Mouse (Mus musculus) ovary, adult 18-20 months (tissue): ENCODE measurements around the gene Mapk10.

Experiments
- DNase-seq: peaks from one replicate; pipeline ENCODE4 v3.0.0; 2022; ENCODE audit warnings: low spot score, mixed read lengths

Gene Mapk10

DNA sequence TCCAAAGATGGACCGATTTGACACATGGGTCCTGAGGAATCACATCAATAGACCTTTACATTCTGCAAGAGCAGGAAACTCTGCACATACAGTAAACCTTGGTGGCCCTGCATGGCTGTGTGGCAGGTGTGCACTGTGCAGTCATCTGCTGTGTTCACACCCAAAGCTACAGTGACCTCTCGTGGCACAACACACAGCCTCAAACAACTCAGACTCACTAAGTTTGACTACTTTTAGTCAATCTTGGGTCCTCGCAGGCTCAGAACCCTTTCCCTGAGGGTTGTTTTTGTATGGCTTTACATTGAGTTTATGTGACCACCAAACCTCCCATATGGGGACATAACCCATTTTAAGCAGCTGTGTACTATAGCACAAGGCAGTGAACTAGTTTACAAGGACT is 47.1 kb downstream of the Mapk10 start:
- DNase-seq, result no peak

DNA sequence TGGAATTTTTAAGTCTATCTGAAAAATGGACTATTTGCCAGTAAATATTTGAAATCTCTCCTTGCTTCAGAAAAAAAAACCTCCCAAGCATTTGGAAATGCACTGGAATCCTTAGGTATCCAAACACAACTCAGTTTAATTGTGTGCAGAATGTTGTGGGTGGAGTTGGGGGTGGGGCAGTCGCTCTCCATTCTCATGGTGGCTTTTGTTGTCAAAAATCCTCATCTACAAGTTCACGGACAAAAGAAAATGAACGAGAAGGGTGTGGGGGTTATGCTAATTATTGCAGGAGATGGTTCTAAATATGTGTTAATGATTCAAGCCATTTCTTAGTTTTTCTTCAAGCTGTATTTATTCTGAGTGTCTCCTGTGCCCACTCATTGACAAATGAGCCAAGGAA is 49.6 kb downstream of the Mapk10 start:
- DNase-seq, result no peak

DNA sequence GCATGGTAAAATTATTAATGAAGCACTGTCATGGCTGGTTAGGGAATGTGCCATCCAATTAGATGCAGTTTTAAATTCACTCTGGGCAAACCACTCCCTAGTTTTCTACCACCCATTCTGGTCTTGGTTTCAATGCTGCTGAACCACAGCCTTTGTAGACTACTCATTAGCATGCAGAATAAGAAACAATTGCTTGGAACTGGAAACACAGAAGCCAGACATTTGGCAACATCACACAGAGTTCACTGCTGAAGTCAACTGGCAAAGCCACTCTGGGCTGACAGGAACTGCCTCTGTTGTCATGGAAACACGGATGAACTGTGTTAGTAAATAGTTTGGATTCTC is 50.0 kb downstream of the Mapk10 start:
- no peak for DNase-seq

DNA sequence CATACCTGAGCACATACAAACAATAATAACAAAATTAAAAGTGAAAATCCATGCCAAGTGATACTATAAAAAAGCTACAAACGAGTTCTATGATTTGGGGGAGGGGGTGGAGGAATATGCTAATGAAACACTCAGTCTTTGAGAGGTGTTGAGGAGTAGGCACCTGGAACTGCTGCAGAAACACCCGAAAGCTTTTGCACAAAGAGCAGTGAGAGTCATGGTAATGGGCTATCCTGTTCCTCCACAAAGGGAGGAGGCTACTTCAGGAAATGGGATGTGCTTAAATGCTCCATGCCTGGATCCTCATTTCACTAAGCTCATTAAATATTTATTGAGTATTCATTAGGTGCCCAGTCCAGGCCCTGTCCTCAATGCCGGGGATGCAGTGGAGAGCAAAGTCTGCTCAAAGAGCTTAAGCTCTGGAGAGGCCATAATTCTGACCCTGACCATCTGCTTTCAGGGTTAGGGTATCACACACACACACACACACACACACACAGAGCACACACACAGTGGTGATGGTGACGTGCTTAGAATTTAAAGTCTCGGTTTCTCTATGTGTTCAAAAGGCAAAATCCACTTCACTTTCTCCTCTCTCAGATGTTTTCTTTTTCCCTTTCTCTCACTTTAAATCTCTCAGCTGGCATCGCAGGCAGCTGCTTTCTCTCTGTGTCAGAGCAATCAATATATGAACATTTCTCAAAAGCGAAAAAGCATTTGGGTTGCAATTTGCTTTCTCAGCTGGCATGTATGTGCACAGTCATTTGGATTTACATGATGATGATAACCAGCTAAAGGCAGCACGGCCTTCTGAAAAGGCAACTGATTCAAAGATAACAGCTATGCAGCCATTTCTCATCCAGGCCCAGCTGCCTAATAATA is 50.6 kb downstream of the Mapk10 start:
- DNase-seq, result no peak

DNA sequence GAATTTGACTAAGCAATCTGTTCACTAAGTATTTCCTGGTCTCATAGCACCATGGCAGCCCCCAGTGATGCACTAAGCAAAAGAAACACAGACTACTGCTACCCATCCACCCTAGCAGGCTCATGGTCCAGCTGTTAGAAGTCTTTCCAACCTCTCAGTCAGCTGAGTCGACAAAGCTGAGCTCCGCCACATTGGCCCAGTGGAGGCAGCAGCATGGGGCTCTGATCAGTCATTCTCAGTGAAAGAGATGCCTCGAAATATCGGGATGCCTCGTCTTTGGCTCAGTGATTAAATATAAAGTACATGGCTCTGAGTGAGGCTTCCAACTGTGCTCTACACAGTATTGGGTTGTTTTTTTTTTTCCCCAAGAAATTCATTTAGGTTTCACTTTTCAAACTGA is 70.2 kb downstream of the Mapk10 start:
- no peak for DNase-seq

DNA sequence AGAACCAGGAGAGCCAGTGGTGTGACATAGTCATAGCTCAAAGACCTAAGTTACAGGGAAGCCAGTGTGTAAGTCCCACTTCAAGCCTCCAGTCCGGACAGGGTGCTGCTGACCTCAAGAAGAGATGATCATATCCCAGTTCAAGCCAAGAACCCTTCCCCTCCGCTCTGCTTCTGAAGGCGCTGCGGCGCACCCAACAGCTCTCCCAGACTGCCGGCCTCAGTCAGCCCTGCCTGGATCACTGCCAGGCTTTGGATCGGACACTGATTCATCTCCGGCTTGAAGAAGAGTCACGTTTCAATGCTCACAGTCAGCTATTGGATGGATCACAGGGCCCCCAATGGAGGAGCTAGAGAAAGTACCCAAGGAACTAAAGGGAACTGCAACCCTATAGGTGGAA is 76.3 kb downstream of the Mapk10 start:
- DNase-seq, result peak; percentile 72

DNA sequence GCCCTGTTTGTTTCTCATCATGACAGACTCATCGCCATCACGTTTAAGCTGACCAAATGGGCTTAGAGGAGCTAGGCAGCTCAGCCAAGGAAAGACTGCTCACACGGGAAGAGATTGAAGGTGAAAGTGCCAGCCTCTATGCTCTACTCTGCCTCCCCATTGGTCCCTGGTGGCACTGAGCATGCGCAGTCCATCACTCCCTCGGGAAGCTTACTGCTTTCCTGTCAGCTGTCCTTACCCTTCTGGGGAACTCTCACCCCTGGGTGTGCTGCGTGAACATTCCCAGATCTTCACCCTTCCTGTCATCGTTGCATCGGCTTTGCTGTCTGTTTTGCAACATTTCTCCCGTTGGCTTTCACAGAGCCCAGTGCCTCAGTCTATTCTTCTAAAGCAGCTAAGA is 77.5 kb downstream of the Mapk10 start:
- peak; percentile 78 for DNase-seq

DNA sequence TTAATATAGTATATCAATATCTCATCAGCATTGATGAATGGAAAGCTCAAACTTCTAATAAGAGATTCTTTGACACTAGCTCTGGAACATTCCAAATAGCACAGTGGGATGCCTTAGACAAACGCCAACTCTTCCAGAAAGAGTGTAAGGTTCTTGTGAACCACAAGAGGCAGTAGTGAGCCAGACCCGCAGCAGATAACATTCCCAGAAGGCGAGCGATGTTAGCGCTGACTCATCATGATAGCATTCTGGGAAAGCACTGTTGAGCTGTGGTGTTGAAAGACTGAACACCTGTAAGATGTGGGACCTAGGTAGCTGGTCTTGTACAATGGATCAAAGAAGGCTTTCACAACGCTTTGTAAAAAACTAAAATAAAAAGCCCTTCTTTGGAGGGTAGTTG is 78.3 kb downstream of the Mapk10 start:
- no peak for DNase-seq

DNA sequence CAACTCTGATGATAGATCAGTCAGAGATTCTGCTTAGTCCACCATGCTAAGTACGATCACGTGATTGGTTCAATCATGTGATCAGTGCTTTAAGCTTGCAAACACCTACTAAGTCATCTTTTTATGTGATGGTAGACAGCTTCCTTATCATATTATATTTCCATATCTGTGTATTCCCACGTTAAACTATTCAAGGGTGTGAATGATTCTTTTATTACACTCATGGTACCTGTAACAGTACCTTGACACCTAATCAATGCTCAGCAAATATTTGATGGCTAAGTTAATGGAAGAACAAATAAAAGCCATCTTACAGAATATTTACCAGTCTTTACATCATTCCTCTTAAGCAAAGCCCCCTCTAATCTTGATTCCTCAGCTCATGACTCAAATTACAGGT is 91.5 kb downstream of the Mapk10 start:
- DNase-seq, result no peak

DNA sequence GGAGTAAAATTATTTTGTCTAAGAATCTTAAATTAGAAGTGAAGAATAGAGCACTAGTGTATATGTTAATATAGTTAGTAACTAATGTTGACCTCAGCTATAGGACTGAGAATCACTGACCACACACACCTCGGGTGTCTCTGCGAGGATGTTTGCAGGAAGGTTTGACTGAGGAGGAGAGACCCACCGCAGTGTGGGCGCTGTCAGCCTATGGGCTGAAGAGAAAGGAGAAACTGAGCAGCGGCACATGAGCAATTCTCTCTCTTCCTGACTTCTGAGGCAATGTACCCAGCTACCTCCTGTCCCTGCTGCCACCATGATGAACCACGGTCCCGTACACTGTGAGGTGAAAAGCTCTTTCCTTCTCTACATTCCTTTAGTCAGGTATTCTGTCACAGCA is 95.6 kb downstream of the Mapk10 start:
- DNase-seq, result no peak

DNA sequence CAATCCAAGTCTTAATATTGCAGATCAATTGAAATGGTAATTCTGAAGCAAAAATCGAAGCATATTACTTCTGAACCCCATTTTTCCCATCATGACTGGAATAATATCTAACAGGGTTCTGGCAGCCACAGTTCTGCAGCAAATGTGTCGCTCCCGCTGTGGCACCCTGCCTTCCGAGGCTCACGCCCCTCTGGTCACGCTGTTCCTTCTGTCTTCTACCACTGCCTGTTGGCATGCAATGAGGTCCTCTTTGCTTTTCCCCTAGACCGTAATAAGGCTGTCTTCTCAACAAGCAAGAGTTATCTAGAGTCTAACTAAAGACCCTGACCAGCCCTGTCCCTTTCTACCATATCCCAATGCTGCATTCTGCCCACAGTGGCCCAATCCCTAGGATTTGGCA is 98.7 kb downstream of the Mapk10 start:
- no peak for DNase-seq

DNA sequence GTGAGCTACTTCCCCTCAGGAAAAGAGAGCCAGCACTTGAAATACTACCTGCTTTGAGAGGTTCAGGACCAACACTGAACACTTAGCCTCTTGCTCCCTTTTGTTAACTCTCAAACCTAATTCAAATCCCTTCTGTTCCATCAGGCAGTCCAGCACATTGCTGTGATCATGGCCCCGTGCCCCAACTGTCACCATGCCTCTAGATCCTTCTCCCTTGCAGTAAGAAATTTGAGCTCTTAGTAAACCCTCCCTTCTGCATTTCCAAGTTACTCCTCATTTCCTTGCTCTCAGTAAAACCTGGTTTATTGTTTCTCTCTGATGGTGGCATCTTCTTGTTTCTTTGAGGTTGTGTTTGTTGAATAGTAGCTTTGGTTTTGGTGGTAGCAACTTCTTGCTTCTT is 101.7 kb downstream of the Mapk10 start:
- DNase-seq, result no peak

DNA sequence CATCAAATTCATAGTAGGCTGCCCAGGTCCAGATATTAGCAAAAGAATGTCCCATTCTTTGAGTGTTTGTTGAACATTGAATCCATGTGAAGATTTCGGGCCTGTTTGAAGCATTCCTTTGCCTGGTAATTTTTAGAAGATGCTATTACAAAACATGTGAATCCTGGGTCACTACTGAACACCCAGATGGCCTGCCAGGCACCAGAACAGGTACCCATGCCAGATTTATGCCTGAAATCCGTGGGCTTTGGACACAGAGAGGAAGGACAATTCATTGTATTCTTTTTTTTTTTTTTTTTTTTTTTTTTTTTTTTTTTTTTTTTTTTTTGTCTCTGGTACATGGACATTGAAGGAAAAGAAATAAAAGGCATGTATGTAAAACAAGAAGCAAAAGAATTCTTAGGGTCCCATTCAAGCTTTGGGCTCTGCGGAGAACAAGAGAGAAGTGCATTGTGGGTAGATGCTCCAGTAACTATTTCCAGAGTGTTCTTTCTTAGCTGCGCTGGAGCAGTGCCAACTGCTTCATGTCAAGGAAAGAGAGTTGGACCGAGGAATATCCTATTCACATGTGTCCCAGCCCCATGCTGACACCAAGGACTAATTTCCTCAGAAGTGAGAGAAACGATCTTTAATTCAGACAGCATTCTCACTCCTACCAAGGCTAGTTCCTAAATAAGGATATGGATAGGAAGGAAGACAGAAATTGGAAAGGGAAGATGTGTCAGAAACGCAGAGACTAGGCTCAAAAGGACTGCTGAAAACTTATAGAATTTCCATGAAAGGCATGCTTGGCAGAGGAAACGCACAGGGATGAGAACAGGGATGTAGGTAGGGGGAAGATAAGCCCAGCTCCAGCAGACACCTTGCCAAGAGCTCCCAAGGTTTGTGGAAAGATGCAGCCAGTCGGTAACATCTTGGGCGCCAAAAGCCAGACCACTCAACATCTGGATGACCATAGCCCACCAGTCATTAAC is 105.4 kb downstream of the Mapk10 start:
- DNase-seq, result no peak

DNA sequence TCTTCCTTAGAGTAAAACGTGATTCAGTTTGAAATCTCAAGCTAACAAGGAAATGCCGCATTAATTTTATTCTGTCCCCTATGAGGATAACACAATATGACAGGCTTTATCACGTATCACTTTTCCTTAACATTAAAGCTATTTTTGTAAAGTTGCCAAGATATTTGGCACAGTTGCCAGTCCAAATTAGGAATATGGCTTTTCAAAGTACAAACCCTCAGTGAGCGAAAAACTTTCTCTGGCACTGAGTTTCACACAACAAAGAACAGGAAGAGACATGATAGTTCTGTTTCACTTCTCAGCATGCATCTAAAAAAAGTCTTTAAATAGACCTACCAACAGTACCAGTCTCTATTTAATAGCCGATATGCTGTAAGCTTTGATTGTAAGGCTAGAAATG is 107.1 kb downstream of the Mapk10 start:
- no peak for DNase-seq

DNA sequence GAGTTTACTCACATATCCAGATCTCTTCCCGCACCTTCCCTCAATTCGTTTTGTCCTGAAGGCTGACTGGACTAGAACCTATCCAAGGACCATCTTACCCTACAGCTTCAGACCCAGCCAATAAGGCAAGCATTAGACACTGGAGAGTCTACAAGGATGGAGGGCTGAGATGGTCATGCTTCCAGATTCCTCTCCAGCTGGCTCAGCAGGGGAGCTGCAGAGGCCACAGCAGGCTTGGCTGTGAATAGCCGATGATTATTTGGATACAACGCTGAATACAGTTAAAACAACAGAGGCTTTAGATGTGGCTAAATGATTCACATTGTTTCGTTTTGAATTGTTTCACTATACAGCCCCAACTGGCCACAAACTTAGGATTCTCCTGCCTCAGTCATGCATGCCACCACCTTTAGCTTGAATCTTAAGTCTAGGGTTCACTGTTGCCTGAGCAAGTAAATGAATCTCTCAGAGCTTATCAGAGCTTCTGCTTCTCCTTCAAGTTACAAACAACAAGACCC is 108.2 kb downstream of the Mapk10 start:
- DNase-seq, result no peak

DNA sequence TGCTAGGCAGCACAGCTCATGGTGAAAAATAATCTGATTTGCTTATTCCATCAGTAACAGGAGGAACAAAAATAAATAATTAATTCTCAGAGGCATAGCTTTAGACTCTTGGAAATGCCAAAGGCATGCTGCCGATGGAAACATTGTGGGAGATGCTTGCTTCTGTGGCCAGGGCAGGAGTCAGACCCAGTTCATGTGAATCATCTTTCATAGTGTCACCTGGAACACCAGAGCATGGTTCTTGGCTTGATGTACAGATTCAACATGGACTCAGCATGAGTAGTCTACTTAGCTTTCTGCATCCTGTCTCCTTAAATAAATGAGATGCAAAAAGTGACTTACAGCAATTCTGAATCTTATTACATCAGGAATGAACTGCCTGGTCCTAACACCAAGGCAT is 109.0 kb downstream of the Mapk10 start:
- no peak for DNase-seq

DNA sequence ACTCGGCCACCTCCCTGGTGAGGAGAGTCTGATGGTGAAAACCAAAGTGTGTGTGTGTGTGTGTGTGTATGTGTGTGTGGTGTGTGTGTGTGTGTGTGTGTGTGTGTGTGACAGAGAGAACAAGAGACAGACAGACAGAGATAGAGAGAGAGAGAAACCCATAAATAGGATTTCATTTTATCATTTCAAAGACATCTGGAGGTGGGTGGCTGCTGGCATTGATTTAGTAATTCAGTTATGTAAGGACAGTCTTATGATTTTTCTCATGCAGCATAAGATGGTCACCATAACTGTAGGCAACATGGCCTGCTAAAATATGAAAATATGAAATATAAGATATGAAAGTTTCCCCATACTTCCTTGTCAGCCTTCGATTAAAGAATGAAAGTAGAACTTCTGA is 117.0 kb downstream of the Mapk10 start:
- DNase-seq, result no peak

DNA sequence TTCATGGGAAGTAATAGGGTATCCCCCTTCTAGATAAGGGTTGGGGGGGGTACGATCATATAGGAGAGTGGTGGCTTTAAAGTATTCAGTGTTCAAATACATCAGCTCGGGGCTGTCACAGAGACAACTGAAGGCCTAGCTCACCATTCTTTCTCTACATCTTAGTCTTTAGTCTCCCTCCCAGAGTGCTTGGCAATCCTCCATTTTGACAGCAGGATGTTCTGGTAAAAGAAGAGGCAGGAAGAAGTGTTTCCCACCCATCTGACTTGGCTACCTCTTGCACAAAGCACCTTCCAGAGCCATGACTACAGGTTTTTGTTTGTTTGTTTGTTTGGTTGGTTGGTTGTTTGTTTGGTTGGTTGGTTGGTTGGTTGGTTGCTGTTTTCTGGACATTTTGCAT is 125.3 kb downstream of the Mapk10 start:
- DNase-seq, result no peak

DNA sequence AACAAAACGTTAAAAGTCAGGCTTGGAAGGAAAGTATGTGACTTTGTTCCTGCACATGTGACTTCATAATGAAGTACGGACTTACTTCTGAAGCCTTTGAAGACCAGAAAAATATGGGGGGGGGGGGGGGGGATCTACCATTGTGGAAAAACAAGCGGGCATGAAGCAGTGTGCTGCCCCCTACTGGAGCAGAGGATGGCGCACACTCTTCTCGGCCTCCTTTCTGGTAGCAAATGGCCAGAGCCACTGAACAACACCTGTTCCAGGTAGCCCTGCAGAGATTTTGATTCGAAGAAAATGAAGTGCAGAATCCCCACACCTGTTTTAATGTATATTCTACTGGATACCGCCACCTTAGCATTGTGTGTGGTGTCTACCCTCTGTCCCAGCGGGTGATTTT is 135.7 kb downstream of the Mapk10 start:
- DNase-seq, result no peak

DNA sequence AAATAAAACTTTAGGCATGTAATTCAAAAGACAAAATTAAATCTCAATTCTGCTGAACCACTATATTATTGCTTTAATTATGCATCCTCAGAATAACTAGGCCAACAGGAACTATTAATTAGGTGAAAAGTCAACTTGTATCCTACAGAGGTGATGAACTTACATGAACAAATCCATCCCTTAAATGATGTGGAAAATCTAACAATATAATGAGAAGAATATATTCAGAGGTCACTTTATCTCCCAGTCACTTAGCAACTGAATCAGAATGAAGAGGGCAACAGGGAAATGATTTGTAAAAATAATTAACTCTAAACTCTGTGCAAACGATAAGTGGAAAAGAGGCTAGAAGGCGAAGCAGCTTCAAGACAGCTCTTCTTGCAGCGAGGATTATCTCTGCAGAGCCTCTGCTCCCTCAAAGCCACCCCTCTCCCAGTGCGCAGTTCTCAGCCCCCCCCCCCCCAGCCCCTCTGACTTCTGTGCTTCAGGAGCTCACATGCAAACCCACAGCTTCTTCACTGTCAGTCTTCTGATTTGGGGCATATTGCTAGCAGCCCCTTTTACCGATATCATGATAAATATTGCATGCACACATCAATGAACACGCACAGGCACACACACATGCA is 138.8 kb downstream of the Mapk10 start:
- DNase-seq, result no peak

DNA sequence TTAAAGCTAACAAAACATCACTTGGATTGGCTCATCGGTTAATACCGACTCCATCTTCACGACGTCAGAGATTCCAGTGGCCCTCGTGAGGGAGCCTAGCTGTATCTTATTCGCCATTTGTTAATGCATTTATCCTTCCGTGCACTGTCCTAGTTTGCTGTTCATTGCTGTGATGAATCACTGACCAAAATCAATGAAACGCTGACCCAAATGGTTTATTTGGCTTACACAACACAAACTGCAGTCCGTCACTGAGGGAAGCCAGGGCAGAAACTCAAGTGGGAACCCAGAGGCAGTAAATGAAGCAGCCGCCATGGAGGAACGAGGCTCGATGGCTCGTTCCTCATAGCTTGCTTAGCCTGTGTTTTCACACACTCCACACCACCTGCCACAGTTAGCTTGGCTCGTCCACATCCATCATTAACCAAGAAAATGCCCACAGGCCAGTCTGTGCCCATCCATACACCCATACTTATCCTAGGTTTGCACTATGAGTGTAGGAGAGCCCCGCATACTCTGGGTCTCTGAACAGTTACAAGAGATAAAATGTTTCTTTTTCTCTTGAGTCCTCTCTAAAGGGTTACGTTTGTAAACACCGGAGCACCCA is 140.0 kb downstream of the Mapk10 start:
- no peak for DNase-seq

DNA sequence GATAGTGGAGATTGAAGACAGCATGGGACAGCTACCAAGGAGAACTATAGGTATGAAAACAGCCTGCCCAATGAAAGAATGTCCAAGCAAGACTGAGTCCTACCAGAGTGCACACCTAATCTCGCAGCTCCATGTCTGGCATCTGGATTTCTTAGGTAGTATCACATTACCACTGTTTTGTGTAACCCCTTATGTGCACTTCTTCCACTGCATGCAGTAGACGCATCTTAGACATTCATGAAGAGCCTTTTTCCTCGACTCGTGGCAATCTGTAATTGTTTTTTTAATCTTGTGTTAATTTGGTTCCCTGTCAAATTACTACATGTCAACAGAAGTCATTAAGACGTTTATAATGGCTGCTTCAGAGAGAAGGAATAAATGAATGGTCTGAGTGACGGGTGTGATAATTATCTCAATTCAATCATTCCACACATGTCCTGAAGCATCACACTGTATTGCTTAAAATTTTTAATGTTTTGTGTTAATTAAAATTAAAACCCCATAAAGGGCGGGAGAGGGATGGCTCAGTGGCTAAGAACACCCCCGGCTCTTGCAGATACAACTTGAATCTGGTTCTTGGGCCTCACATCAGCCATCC is 160.7 kb downstream of the Mapk10 start:
- no peak for DNase-seq
